Mouse (Mus musculus) C2C12 (cell line): ENCODE measurements at regions not wholly inside any gene's neighbourhood (a gene's known extent, or its start where the extent isn't known, plus 50 kb on each side); places are given as distances from the start of the nearest gene placed in this dataset.

Source experiments
- H3K27me3 ChIP-seq: one replicate; pipeline ENCODE4 v1.6.1; 2011; ENCODE audit not compliant: control insufficient read depth, insufficient read depth, insufficient read length
- H3K36me3 ChIP-seq: one replicate; pipeline ENCODE4 v1.6.1; 2011; ENCODE audit not compliant: control insufficient read depth, insufficient read depth
- H3K4me3 ChIP-seq: one replicate; pipeline ENCODE4 v1.5.1; 2011; ENCODE audit warnings: mild to moderate bottlenecking, control low read depth; ENCODE audit not compliant: poor library complexity, insufficient read depth, severe bottlenecking
- H3K79me2 ChIP-seq: one replicate; pipeline ENCODE4 v1.6.1; 2011; ENCODE audit not compliant: control insufficient read depth, insufficient read depth
- H3K79me3 ChIP-seq: one replicate; pipeline ENCODE4 v1.6.1; 2011; ENCODE audit warnings: low read depth, control low read depth
- H3ac ChIP-seq: one replicate; pipeline ENCODE3; 2011; ENCODE audit warnings: low read depth; ENCODE audit not compliant: control insufficient read depth, insufficient read length
- CEBPB ChIP-seq: IDR thresholded peaks from one replicate; pipeline ENCODE4 v1.6.1; 2011; ENCODE audit warnings: low read depth, mild to moderate bottlenecking, control low read depth, moderate library complexity
- CTCF ChIP-seq: IDR thresholded peaks from one replicate; pipeline ENCODE4 v1.5.1; 2011; ENCODE audit not compliant: control insufficient read depth, insufficient read depth, insufficient read length
- FOSL1 ChIP-seq: IDR thresholded peaks from one replicate; pipeline ENCODE4 v1.8.0; 2011; ENCODE audit warnings: mild to moderate bottlenecking, low read length; ENCODE audit not compliant: poor library complexity, insufficient read depth, severe bottlenecking
- MAX ChIP-seq: IDR thresholded peaks from one replicate; pipeline ENCODE4 v1.6.1; 2011; ENCODE audit warnings: mild to moderate bottlenecking, control low read depth
- MYOD1 ChIP-seq: IDR thresholded peaks from one replicate; pipeline ENCODE4 v1.6.1; 2011; ENCODE audit warnings: low read depth; ENCODE audit not compliant: control insufficient read depth, insufficient read length
- MYOG ChIP-seq: IDR thresholded peaks from one replicate; pipeline ENCODE4 v1.6.1; 2011; ENCODE audit not compliant: control insufficient read depth, insufficient read length; ENCODE audit errors: extremely low read depth
- USF1 ChIP-seq: IDR thresholded peaks from one replicate; pipeline ENCODE4 v1.6.1; 2011; ENCODE audit warnings: low read depth, mild to moderate bottlenecking, control low read depth, moderate library complexity

DNA sequence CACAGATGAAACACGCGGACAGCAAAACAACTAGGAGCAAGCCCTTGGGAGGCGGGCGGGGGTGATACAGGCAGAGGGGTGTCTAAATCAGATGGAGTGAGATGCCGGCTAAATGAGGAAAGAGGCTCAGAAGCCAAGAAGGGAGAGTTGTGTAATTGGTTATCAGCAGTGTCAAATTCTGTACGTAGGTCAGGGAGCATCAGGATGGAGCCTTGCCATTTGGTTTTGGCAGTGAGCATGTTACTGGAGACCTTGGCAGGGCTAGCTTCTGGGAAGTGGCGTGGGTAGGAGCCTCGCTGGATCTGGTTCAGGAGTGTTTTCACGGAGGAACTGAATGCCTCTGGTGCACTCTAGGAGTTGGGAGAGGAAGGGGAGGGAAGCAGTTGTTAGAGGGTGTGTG, 58.7 kb upstream of the Nrip1 start:
- TF ChIP-seq CTCF: no peak
- TF ChIP-seq USF1: no peak
- no peak for TF ChIP-seq FOSL1
- no peak for TF ChIP-seq CEBPB
- TF ChIP-seq MYOG: no peak
- TF ChIP-seq MAX: no peak
- no peak for TF ChIP-seq MYOD1
- Histone ChIP-seq H3K79me3 (no peaks in the 10 kb centered on the region), H3K27me3 (no peaks in the 10 kb centered on the region), H3K36me3 (no peaks in the 10 kb centered on the region), H3K4me3 (no peak overlapping the region), H3K79me2 (no peaks in the 10 kb centered on the region), H3ac (no peak overlapping the region)

DNA sequence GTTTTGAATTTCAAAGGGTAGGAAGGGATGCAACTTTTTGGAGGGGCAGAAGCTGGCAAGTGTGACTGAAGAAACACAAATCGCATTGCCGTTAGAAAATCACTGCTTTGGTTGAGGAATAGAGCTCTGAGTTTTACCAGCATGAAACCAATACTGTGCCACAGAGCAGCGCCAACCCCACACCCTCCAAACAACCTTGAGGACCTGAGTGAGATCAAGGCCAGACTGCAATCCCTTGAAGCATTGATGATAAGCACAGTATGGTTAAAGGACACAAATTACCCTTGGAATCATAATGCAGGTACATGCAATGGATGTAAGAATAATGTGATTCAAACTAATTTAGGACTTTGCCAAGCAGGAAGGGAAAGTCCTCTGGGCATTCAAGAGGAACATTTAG, 55.5 kb upstream of the Nrip1 start:
- H3K79me2 ChIP-seq: no peaks in the 10 kb centered on the region
- no peaks in the 10 kb centered on the region for H3K27me3 ChIP-seq
- TF ChIP-seq CEBPB (no peak), MYOG (no peak), MYOD1 (no peak), CTCF (no peak), MAX (no peak), FOSL1 (no peak), USF1 (no peak)
- no peak overlapping the region for H3K4me3 ChIP-seq
- H3K79me3 ChIP-seq: no peaks in the 10 kb centered on the region
- H3ac ChIP-seq: no peak overlapping the region
- H3K36me3 ChIP-seq: no peaks in the 10 kb centered on the region

DNA sequence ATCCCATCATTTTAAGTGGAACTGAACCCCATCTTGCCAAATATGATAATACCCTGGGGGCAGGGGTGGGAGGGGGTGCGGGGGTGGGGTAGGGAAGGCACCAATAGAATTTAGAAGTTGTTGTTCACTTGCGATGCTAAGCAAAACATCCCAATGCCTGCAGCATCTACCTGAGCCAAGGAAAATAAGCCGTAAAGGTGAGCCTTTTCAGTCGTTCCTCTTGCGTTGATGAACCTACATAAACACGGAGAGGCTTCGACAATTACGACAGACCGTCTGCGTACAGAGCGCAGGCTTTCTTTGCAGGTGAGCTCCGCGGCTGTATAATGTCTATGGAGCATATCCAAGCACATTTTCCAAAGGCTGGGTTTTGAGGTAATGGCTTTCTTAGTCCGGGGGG, 50.3 kb upstream of the Nrip1 start:
- no peaks in the 10 kb centered on the region for H3K79me3 ChIP-seq
- H3ac ChIP-seq: no peak overlapping the region
- H3K36me3 ChIP-seq: no peaks in the 10 kb centered on the region
- H3K79me2 ChIP-seq: no peaks in the 10 kb centered on the region
- H3K27me3 ChIP-seq: no peaks in the 10 kb centered on the region
- no peak overlapping the region for H3K4me3 ChIP-seq
- TF ChIP-seq CTCF: no peak
- TF ChIP-seq MYOG: no peak
- no peak for TF ChIP-seq FOSL1
- TF ChIP-seq MYOD1: no peak
- TF ChIP-seq USF1: no peak
- no peak for TF ChIP-seq CEBPB
- TF ChIP-seq MAX: no peak
